In the genomic region with DNA sequence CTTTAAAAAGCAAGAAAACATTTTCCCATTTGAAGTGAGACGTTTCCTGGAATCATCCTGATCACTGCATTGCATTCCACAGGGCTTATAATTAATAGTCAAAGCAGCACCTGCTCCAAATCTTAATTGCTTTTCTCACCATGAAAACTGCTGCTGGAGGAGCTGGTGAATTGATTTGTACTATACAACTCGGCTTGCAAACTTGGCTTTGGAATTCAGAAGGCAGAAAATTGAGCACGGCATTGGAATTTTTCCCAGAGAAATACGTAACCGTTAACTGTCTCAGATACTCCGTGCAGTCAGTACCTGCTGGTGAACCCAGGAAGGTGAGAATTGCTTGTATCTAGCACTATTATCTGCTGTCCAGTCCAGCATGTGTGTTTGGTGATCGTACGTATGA, we compare ENCODE assay signal across 13 mouse cellular contexts.
DNase-seq lines count a peak whose midpoint lies in the region; ATAC-seq and TF ChIP-seq lines count a peak whose summit lies in the region.
"Had no signal": no experiment of that assay in that cellular context is flagged by ENCODE, and none has a peak within 500 bp of the region (broad histone marks: within the 10 kb centered on the region; RNA-seq: fewer than 3 reads in every experiment).

No protein-coding gene starts in this region.

- peaks cover 2% of the 10 kb centered on the region; the same call in 1 of the 2 replicates for H3K4me1 ChIP-seq in testis, adult 2 months (ENCODE audit: control insufficient read depth, insufficient read depth, low read length)
- H3K4me1 ChIP-seq: intestine, embryonic 15.5 days had no signal

- H3K4me3 ChIP-seq in testis, adult 2 months (ENCODE audit: control insufficient read depth, low read depth, low read length) = peak overlapping the region; percentile 19; the same call in 1 of the 2 replicates
- H3K4me3 ChIP-seq: intestine, embryonic 15.5 days had no signal

- no peaks in the 10 kb centered on the region for H3K36me3 ChIP-seq in testis, adult 2 months (ENCODE audit: control insufficient read depth, insufficient read depth, low read length)
- H3K36me3 ChIP-seq: intestine, embryonic 15.5 days had no signal

- ATAC-seq in frontal cortex, adult (ENCODE audit: low TSS enrichment) = 0 out of 2 replicates have a peak, but pooled peaks have one; percentile 18
- no peak for ATAC-seq in erythroblast, adult 5-6 weeks (replicated peaks; ENCODE audit: low FRiP score, poor library complexity, severe bottlenecking)
- ATAC-seq: intestine, embryonic 15.5 days had no signal

- TF ChIP-seq POLR2A in testis, adult 2 months (IDR thresholded peaks at IDR 0.05; ENCODE audit: control insufficient read depth, low read depth, low read length) = no peak

- TF ChIP-seq CTCF in testis, adult 2 months (IDR thresholded peaks at IDR 0.05; ENCODE audit: control insufficient read depth, insufficient read depth, insufficient replicate concordance, low read depth, low read length) = no peak

- no peak overlapping the region for H3K27ac ChIP-seq in testis, adult 2 months (ENCODE audit: control insufficient read depth, insufficient read depth, low read depth, low read length)
- H3K27ac ChIP-seq: intestine, embryonic 15.5 days; liver, embryonic 14.5 days had no signal

- DNase-seq in frontal cortex, postnatal 25 days (ENCODE audit: low spot score in 2 of 2) = no peak
- peak; percentile 11 to 49 for DNase-seq in layer of hippocampus, adult 18-20 months (ENCODE audit: low spot score in 2 of 2)
- no peak for DNase-seq in layer of hippocampus, postnatal 25 days (ENCODE audit: extremely low spot score in 1 of 2, low spot score in 1 of 2)
- no peak for DNase-seq in testis, postnatal 14 days (ENCODE audit: low spot score)
- peak; percentile 57 for DNase-seq in telencephalon, adult 2 months (ENCODE audit: low read depth, low spot score)
- DNase-seq: B cell, adult 2 months; cerebellum, adult 8-10 months; lung, postnatal 4 days had no signal

- no peaks in the 10 kb centered on the region for H3K27me3 ChIP-seq in testis, adult 2 months (ENCODE audit: control insufficient read depth, insufficient read depth, low read length)
- H3K27me3 ChIP-seq: intestine, embryonic 15.5 days had no signal

Comparison
In these comparisons a context has a peak if more than half of its experiments do, and no peak if none do; other contexts are left out.
1. DNase-seq: peak in layer of hippocampus, adult 18-20 months (2 of 2) and telencephalon, adult 2 months (single experiment); none in frontal cortex, postnatal 25 days (0 of 2), layer of hippocampus, postnatal 25 days (0 of 2) and testis, postnatal 14 days (single experiment).